Mouse (Mus musculus) thymus, postnatal 25 days (tissue): Measurements from ENCODE around the gene Pidd1.
"Not testable (repeated sequence)": the region's sequence is repeated elsewhere in the genome, so short reads cannot be mapped to it uniquely, and the experiment has no call there.

Experiments used
- DNase-seq: peaks from one replicate; pipeline ENCODE4 v3.0.0; 2022

Gene Pidd1

DNA sequence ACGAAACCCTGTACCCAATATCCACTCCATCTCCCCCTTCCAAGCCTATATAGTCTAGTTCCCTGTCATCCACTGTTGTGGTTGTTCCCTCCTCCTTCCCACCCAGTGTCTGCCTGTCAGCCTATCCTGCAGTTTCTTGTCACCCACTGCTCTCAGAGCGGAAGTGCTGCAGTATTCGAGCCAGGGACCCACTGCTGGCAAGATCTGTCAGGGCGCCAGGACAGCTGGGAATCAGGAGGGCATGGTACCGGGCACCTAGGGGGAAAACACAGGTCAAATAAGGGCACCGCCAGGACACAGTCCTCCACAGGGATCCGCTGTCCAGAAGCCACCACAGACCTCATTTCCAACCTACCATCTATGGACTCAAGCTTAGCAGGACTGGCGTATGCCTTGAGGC is 33.2 kb downstream of the Pidd1 start:
- DNase-seq = no peak

- peak; percentile 82 for DNase-seq
Observed at GRCm38 (mm10) chr7:141408833-141409232, 35.0 kb downstream of the Pidd1 start.

DNA sequence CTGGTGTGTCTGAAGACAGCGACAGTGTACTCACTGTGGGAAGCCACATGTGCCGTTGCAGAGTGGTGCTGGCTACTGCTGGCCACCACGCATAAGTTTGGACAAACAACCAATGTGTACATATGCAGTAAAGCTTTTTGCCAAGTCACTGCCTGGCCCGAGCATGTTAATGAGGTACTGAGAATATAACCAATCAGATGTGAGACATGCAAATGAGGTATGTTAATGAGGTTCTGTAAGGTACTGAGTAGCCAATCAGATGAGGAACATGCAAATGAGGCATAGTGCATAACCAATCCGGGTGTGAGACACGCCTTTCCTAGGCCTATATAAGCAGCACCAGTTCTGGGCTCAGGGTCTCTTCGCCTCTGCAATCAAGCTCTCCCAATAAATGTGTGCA is 36.2 kb downstream of the Pidd1 start:
- not testable (repeated sequence) for DNase-seq

DNA sequence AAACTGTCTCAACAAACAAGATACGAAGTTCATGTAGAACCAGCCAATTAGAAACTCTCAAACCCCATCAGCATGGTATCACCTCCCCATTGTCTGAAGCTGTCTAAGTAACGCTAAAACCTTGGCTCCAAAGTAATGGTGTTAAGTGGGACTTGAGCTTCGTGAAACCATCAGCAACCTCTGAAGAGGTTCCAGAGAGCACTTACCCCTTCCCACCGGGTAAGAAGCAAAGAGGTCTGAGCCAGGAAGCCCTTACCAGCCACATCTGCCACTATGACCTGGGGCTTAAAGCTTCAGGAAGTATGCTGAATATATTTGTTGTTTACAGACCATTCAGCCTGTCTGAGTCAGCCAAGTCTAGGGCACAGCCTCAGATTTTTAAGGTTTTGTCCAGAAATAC is 38.4 kb downstream of the Pidd1 start:
- no peak for DNase-seq

GRCm38 (mm10) chr7:141403305-141403704 is 40.5 kb downstream of the Pidd1 start:
- DNase-seq = peak; percentile 59

DNA sequence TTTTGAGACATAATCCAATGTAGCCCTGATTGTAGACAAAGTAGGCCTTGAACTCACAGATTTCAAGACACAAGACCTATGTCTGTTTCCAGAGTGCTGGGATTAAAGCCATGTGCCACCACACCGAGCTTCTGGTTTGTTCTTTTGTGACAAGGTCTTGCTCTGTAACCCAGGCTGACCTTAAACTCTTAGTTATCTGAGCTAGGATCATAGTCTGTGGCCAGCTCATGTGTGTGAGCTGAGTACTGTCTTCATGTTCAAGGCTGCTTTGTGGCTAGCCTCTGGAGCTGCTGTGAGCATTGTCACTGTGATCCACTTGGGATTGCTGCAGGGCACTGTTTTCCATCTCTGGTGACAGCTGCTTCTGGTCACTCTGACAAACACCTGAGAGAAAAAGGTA is 48.5 kb downstream of the Pidd1 start:
- DNase-seq = no peak

GRCm38 (mm10) chr7:141394771-141395170 is 49.1 kb downstream of the Pidd1 start:
- peak; percentile 75 for DNase-seq

DNA sequence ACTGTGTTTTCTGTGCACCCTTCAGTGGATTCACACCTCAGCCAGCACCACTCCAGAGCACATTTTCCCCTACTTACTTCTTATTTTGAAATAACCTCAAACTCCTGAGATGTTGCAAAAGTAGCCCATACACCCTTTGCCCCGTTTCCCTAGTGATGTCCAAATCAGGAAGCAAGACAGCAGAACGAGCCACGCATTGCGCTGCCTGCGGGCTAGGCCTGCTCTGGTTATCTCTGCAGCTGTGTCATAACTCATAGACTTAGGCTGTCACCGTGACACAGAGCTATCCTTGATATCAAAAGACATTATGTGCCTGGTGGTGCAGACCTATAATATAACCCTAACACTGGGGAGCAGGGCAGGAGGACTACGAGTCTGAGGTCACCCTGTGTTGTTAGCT is 49.7 kb downstream of the Pidd1 start:
- no peak for DNase-seq

DNA sequence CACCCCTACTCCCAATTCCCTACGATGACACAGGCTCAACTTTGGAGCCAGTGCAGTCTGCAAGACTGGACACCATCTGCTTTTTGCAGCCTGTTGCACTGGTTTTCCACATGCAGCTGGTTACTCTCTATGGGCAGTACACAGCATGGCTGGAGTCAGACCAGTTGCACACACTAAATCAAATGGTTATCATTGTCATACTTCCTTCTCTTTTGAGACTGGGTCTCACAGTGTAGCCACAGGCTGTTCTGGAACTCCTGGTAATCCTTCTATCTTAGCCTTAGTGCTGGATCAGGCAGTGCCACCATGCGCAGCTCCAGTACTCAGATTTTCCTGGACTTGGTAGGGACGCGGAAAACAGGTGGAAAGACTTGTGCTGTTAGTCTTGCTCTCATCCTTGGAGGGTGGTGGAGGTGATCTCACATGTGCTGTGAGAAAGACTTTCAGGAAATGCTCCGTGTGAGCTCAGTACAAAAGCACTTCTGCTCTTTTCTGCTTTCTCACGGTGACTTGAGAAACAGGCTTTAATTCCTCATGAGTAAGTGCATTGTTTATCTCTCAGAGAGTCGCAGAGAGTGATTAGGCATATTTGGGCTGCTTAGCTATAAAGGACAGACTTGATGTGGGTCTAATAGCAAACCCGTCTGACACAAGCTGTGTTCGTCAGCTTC is 51.1 kb downstream of the Pidd1 start:
- DNase-seq = no peak

- peak; percentile 98 for DNase-seq
Observed at GRCm38 (mm10) chr7:141391625-141392551, 51.9 kb downstream of the Pidd1 start, which contains the start of gene Taldo1. Gene Taldo1, plus strand, starts transcription at chr7:141392199.

GRCm38 (mm10) chr7:141390326-141391259 is 53.2 kb downstream of the Pidd1 start:
- no peak for DNase-seq

DNA sequence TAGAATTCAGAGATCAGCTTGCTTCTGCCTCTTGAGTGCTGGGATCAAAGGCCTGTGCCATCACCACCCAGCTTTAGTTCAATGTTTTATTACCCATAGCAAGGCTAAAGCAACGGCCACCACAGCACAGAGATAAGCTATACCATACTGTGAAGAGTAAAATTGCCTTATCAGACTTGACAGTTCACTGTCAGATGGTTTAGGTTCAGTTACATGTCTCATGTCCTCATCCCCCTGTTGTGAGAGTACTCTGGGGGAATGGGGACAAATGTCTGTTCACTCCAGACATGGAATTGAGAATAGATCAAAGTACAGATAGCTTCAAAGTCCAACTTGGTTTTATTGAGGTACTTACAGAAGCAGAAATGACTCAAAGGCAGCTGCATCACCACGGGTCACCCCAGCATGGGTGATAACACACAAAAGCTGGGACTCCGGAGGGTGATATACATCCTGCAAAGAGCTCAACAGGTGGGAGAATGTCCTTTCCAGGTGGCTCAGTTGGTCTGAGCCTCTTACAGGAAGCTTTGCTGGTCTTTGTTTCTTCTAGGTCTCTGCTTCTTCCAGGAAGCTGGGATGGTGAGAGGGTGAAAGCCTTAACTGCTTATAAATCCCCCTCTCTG is 55.2 kb downstream of the Pidd1 start:
- no peak for DNase-seq
